Mouse (Mus musculus) bone marrow macrophage, adult 2 months (primary cell): ENCODE measurements around the gene Clec12b.

Source experiments
- CTCF ChIP-seq: IDR thresholded peaks from 2 replicates; pipeline ENCODE4 v1.5.1; 2012; ENCODE audit warnings: low read depth, mild to moderate bottlenecking, low read length, moderate library complexity
- POLR2A ChIP-seq: IDR thresholded peaks from 2 replicates; pipeline ENCODE4 v1.6.1; 2012; ENCODE audit warnings: mild to moderate bottlenecking, low read depth, low read length, borderline replicate concordance

- TF ChIP-seq POLR2A (no peak), CTCF (no peak)
Observed at GRCm38 (mm10) chr6:129425217-129425616, 39.5 kb upstream of the Clec12b start.
